Mouse (Mus musculus) limb, embryonic 12.5 days (tissue): ENCODE measurements around the gene Fam71e1. TPM values are rescaled to one million over a fixed set of nuclear protein-coding genes. Genes with fewer than 3 reads are reported as not detected.

Experiments
- ATAC-seq: fragments of 200-750 bp; cut with Nextera tagmentation; 2 replicates; pipeline ENCODE4 v1.8.0; 2017; ENCODE audit warnings: low read depth, moderate TSS enrichment; ENCODE audit not compliant: insufficient number of reproducible peaks, insufficient read depth, low FRiP score, low TSS enrichment
- H3K27ac ChIP-seq: fragments of 300-500 bp; sonication (generic); 2 replicates; pipeline ENCODE4 v1.5.1; 2016; ENCODE audit warnings: mild to moderate bottlenecking, moderate library complexity
- H3K27me3 ChIP-seq: fragments of 300-500 bp; sonication (generic); 2 replicates; pipeline ENCODE4 v1.6.1; 2016; ENCODE audit warnings: mild to moderate bottlenecking, moderate library complexity
- H3K36me3 ChIP-seq: fragments of 300-500 bp; sonication (generic); 2 replicates; pipeline ENCODE4 v1.6.1; 2016; ENCODE audit warnings: mild to moderate bottlenecking, moderate library complexity
- H3K4me1 ChIP-seq: fragments of 300-500 bp; sonication (generic); replicated peaks from 2 replicates; pipeline ENCODE4 v1.6.1; 2016
- H3K4me2 ChIP-seq: fragments of 300-500 bp; sonication (generic); 2 replicates; pipeline ENCODE4 v1.6.1; 2016; ENCODE audit warnings: mild to moderate bottlenecking, moderate library complexity
- H3K4me3 ChIP-seq: fragments of 300-500 bp; sonication (generic); replicated peaks from 2 replicates; pipeline ENCODE4 v1.5.1; 2016; ENCODE audit warnings: mild to moderate bottlenecking
- H3K9ac ChIP-seq: fragments of 300-500 bp; sonication (generic); replicated peaks from 2 replicates; pipeline ENCODE4 v1.6.1; 2016; ENCODE audit warnings: mild to moderate bottlenecking, moderate library complexity
- H3K9me3 ChIP-seq: fragments of 300-500 bp; sonication (generic); 2 replicates; pipeline ENCODE4 v1.6.1; 2016; ENCODE audit warnings: mild to moderate bottlenecking, moderate library complexity
- WGBS: fragments of 180-500 bp; shearing (Covaris S2); methylation state at CpG from one replicate; pipeline ENCODE4 v1.1.7; 2016; 5-methylcytosine and 5-hydroxymethylcytosine counted together
- polyA plus RNA-seq: library from polyadenylated mRNA; unstranded; fragments of >200 nt; fragmentation: Nextera tagmentation; extraction: Ambion mirVana; gene quantifications from 2 replicates; pipeline ENCODE4 v1.2.1, GENCODE M21; 2016

Gene Fam71e1
- polyA plus RNA-seq, 1 experiment from 2014 or later: 19.0 TPM

DNA sequence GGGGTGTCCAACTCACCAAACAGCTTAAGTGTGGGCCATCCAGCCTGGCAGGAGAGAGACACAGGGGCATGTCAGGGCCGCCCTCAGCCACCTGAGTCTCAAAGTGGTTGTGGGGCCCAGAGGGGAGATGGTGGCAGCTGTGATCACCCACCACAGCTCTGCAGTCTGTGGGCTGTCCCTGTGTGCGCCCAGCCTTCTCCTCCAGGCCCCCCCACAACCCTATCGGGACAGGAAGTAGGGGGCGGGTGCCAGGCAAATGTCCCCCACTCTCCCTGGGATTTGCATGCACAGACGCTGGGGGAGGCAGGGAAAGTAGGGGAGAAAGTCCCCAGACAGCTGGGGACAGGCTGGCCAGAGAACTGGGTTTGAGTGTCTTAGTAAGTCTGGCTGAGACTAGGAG lies 34.8 kb downstream of the Fam71e1 start:
- Histone ChIP-seq H3K4me3 (no peak overlapping the region), H3K36me3 (peaks cover 43% of the 10 kb centered on the region), H3K9ac (no peak overlapping the region; the same call in 1 of the 2 replicates), H3K4me2 (no peak overlapping the region), H3K4me1 (no peaks in the 10 kb centered on the region), H3K9me3 (no peaks in the 10 kb centered on the region), H3K27me3 (peaks cover 39% of the 10 kb centered on the region), H3K27ac (no peak overlapping the region)
- ATAC-seq: no peak
- WGBS: 42% methylated on average over 5 of the region's 5 CpGs

DNA sequence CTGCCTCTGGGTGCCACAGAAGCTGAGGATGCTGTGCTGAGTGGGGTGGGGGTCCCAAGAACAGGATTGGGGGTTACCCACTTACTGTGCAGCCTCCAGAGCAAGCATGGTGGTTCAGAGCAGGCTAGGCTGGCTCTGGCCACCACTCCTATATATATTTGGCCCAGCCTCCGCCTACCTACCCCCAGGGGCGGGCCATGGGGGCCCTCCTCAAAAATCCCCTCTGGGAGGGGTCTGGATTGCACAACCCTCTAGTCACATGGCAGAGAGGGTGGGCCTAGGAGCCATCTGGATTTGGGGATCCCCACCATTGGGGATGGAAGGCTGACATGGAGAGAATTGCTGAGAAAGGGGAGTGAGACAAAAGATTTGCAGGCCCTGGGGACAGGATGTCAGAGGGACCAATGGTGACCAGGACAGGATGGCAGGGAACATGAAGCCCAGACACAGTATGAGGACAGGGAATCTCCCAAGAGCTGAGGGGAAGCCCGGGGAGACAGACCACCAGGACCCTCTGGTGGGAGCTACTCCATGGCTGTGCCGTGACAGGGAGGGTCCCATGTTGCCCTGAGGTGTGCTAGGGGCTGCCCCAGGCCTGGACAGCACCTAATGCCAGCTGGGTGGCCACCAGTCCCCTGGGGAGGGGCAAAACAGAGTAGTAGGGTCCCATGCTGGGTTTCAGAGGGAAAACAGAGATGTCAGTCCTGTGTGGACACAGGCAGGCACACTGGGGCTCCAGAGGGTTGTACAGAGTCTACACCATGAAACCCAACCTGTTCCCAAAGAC lies 35.8 kb downstream of the Fam71e1 start, which contains the start of gene Spib:
Spib (minus strand) TSS at position 126 of the 787 bp plus-strand sequence.
- H3K4me3 ChIP-seq: no peak within 1 kb of the TSS
- H3K27me3 ChIP-seq: peaks cover 30% of the 10 kb centered on the region
- H3K36me3 ChIP-seq: peaks cover 52% of the 10 kb centered on the region
- H3K27ac ChIP-seq: no peak within 1 kb of the TSS
- H3K9me3 ChIP-seq: no peaks in the 10 kb centered on the region
- no peak within 1 kb of the TSS for H3K4me2 ChIP-seq
- H3K4me1 ChIP-seq: no peaks in the 10 kb centered on the region
- ATAC-seq: no peak
- WGBS: 85% methylated on average over 4 of the region's 4 CpGs
- no peak within 1 kb of the TSS; the same call in 1 of the 2 replicates for H3K9ac ChIP-seq

DNA sequence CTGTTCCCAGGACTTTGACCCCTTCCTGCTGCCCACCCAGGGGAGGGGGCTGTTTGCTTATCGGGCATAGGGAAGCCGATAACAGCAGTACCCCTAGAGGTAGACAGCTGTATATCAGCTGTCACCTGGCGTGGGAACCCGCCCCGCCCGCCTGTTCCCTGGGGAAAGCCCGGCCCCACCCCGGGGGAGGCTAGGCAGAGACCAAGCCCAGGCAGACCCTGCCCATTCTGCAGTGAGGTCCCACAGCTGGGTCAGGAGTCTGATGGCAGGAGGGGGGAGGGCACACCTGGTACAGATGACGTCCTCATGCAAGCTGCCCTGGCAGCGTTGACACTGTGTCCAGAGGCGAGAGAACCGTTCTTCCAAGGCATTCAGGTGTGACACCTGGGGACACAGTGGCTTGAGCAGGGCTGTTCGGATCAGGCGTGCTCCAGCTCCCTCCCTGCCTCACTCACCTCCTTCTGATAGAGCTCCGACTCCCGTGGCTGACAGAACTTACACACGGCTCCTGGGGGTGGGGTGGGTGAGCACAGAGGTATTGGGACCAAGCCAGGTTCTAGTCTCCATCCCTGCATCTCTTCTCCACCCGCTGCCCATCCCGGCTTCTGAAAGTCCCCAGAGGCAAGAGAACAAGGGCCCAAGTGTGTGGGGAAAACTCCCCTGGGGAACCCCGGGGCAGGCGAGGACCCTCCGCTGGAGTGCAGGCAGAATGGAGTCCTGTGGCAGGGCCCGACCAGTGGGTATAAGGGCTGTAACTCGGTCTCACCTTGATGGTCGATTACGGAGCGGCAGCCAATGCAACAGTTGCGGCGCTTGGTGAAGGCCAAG lies 36.8 kb downstream of the Fam71e1 start:
- Histone ChIP-seq H3K27ac (no peak overlapping the region), H3K4me1 (no peaks in the 10 kb centered on the region), H3K36me3 (peaks cover 62% of the 10 kb centered on the region), H3K27me3 (peaks cover 20% of the 10 kb centered on the region), H3K4me2 (no peak overlapping the region), H3K4me3 (no peak overlapping the region), H3K9me3 (no peaks in the 10 kb centered on the region), H3K9ac (no peak overlapping the region)
- 89% methylated on average over 29 of the region's 29 CpGs for WGBS
- no peak for ATAC-seq

DNA sequence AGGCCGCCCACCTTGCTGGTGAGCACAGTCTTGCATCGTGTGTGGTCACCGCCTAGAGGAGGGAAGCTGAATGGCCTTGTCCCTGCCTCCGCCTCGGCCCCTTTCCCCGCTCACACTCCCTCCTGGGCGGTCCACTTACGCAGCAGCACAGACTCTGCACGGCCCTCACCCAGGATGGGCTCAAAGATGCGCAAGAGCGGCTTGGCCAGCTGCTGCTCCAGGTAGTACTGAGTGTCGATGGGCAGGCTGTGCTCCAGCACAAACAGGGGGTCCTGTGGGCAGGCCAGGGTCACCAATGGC lies 37.3 kb downstream of the Fam71e1 start:
- ATAC-seq: no peak
- Histone ChIP-seq H3K27ac (no peak overlapping the region), H3K9ac (no peak overlapping the region; the same call in 1 of the 2 replicates), H3K4me2 (no peak overlapping the region), H3K27me3 (peaks cover 14% of the 10 kb centered on the region), H3K4me1 (no peaks in the 10 kb centered on the region), H3K9me3 (no peaks in the 10 kb centered on the region), H3K4me3 (no peak overlapping the region), H3K36me3 (peaks cover 68% of the 10 kb centered on the region)
- WGBS: 78% methylated on average over 12 of the region's 12 CpGs

DNA sequence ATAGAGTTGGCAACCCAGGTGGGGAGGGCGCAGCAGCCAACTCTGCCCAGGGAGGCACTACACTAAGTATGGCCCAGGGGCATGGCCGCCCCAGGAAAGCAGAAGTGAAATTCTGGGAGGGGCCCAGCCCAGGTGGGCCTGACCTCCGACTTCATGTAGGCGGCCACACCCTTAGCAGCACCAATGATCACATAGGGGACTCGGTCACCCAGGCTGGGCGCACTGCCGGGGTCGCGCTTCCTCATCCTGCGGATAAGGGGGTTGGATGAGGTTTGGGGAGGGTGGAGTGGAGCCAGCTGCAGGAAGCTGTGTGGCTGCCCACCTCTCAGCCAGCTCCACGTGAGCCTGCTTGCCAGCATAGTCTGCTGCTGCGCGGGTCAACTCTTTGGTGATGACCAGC lies 37.9 kb downstream of the Fam71e1 start:
- H3K9ac ChIP-seq: no peak overlapping the region; the same call in 1 of the 2 replicates
- peaks cover 73% of the 10 kb centered on the region for H3K36me3 ChIP-seq
- H3K9me3 ChIP-seq: no peaks in the 10 kb centered on the region
- no peaks in the 10 kb centered on the region for H3K4me1 ChIP-seq
- no peak overlapping the region for H3K4me3 ChIP-seq
- no peak overlapping the region for H3K27ac ChIP-seq
- ATAC-seq: no peak
- H3K4me2 ChIP-seq: no peak overlapping the region
- peaks cover 9% of the 10 kb centered on the region for H3K27me3 ChIP-seq
- 93% methylated on average over 13 of the region's 13 CpGs for WGBS

DNA sequence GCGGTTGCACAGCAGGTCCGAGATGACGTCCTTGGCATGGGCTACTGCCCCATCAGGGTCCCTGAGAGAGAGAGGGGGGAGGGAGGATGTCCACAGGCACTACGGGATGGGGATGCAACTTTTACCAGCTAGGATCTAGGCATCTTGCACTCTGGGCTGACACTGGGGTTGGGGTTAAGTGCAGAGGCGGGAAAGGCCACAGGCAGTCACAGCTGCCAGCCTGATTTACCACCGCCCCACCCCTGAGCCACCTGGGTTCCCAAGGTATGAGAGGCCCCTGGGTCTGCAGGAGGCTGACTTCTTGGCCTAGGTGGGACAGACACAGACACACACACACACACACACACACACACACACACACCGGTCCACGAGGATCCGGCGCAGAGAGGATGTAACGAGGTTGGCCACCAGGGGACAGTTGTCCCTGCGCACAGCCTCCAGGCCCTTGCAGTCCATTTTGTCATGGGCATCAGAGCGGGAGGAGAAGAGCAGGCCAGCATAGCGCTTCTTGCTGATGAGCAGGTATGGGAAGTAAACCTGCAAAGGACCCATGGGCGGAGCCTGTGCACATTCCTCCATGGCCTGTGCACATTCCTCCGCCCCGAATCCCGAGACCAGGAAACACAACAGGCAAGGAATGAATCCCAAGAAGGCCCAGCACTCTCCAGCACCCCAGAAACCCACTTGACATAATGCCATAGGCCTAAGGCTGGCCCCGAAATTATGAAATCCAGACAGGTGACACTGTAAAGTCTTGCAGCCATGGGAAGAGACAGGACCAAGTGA lies 38.5 kb downstream of the Fam71e1 start:
- Histone ChIP-seq H3K4me2 (no peak overlapping the region), H3K4me1 (no peaks in the 10 kb centered on the region), H3K36me3 (peaks cover 79% of the 10 kb centered on the region), H3K9ac (no peak overlapping the region), H3K4me3 (no peak overlapping the region), H3K27ac (no peak overlapping the region), H3K27me3 (0 out of 2 replicates have a peak, but pooled peaks cover 3% of the 10 kb centered on the region), H3K9me3 (no peaks in the 10 kb centered on the region)
- 82% methylated on average over 19 of the region's 19 CpGs for WGBS
- no peak for ATAC-seq

DNA sequence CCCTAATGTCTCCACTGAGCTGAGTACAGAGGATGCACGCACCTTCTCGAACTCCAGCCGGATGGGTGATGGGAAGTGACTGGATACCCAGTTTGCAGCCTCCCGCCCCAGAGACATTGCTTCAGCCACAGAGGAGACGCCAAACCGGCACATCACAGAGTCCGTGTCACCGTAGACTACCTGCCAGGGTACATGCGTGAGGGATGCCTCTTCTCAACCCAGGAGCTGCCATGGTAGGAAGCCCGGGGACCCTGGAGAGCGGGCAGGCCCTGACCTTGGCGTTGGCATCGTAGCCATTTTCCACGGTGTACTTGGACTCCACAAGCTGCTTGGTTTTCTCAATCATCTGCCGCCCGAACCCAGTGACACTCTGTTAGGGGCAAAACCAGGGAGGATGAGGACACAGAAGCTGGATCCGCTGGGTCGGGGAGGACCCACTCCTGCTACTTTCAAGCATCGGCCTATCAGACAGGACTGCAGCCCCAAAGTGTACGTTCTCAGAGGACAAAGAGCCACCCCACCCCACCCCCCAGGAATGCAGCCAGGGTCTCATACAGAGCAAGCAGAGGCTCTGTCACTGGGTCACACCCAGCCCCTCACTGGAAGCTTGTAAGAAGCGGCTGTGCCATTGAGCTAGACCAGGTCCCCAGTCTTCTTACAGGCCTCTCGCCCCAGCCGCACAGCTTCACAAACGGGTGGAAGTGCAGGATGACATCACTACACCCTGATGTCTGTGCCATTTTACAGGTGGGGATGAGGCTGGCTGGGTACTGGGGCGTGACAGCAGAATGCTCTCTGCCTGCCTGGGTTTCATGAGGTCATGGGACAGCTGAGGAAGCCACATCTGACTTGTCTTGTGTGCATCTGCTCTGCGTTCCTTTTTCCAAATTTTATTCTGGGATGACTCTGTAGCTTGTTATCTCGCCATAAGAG lies 39.5 kb downstream of the Fam71e1 start:
- Histone ChIP-seq H3K9me3 (no peaks in the 10 kb centered on the region), H3K36me3 (peaks cover 90% of the 10 kb centered on the region), H3K27me3 (0 out of 2 replicates have a peak, but pooled peaks cover 3% of the 10 kb centered on the region), H3K27ac (no peak overlapping the region), H3K4me1 (no peaks in the 10 kb centered on the region), H3K4me3 (no peak overlapping the region), H3K9ac (no peak overlapping the region), H3K4me2 (no peak overlapping the region)
- no peak for ATAC-seq
- WGBS: 93% methylated on average over 27 of the region's 27 CpGs

DNA sequence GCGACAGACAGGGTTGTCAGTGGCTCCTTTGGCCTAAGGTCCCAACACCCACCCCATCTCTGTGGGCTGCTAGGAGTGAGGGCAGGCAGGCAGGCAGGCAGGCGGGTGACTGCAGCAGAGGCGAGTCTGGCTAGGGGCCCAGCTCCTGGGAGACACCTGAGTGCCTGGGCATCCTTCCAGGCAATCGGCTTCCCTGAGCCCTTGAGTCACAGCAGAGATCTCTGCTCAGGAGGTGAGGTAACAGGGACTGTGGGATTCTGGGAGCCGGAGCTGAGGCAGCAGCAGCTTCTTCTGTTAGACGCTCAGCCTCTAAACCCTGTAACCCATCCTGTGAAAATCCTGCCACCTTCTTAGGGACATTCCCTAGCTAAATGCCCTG lies 40.2 kb downstream of the Fam71e1 start:
- Histone ChIP-seq H3K9me3 (no peaks in the 10 kb centered on the region), H3K4me3 (no peak overlapping the region), H3K4me1 (no peaks in the 10 kb centered on the region), H3K9ac (no peak overlapping the region), H3K27ac (no peak overlapping the region), H3K36me3 (peaks cover 97% of the 10 kb centered on the region), H3K4me2 (no peak overlapping the region), H3K27me3 (no peaks in the 10 kb centered on the region)
- ATAC-seq: no peak
- WGBS: 91% methylated on average over 6 of the region's 6 CpGs

DNA sequence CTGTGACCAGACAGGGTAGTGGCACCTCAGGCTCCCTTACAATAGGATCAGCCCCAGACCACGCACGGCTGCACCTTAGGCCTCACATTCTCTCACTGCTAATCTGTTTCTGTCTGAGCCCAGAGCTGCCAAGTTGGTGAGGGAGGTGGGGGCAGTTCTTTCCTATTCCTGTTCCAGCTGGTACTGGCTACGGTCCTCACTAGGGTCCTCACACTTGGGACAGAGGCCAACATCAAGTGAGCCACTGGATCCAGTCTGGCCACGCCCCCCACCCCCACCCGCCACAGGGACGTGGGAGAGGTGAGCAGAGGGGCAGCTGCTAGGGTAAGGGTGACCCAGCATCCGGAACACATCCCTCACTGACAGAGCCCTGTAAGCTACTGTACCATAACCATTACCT lies 40.6 kb downstream of the Fam71e1 start:
- Histone ChIP-seq H3K27ac (no peak overlapping the region), H3K4me1 (no peaks in the 10 kb centered on the region), H3K36me3 (peaks cover 100% of the 10 kb centered on the region), H3K9me3 (no peaks in the 10 kb centered on the region), H3K9ac (no peak overlapping the region), H3K27me3 (no peaks in the 10 kb centered on the region), H3K4me2 (no peak overlapping the region), H3K4me3 (no peak overlapping the region)
- no peak for ATAC-seq
- WGBS: 88% methylated on average over 7 of the region's 7 CpGs

DNA sequence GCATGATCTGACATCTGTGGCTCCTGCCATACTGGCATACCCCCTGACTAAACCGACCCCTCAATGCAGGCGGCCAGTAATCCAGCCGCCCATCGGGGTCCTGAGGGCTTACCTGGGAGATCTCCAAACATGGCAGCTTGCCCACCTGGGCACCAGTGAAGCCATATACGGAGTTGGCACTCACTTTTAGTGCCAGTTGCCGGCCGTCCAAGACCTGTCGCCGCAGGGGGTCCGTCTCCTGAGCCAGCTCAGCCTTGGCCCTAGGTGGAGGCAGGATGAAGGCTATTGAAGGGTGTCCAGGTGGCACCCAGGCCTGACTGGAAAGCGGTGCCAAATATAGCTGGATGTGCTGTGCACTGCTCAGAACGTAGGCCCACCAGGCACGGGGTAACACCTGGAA lies 41.1 kb downstream of the Fam71e1 start:
- Histone ChIP-seq H3K4me2 (no peak overlapping the region), H3K36me3 (peaks cover 100% of the 10 kb centered on the region), H3K9me3 (no peaks in the 10 kb centered on the region), H3K27me3 (no peaks in the 10 kb centered on the region), H3K9ac (no peak overlapping the region), H3K4me1 (no peaks in the 10 kb centered on the region), H3K27ac (no peak overlapping the region), H3K4me3 (no peak overlapping the region)
- ATAC-seq: no peak
- WGBS: 93% methylated on average over 13 of the region's 13 CpGs
